Mouse (Mus musculus): Measurements from ENCODE around the gene P3h3.
"Not testable (repeated sequence)": the region's sequence is repeated elsewhere in the genome, so short reads cannot be mapped to it uniquely, and the experiment has no call there.

P3h3 gene

GRCm38 (mm10) chr6:124809052-124809774 is 48.3 kb downstream of the P3h3 start:
- peak; percentile 87 for DNase-seq (ENCODE audit: low read depth)

- peak; percentile 86 for DNase-seq (ENCODE audit: low read depth)
Measured at GRCm38 (mm10) chr6:124808358-124809012, 49.1 kb downstream of the P3h3 start, which contains the start of gene Spsb2. Gene Spsb2, plus strand, starts transcription at chr6:124808661.

- no peak for DNase-seq (ENCODE audit: low read depth)
Measured at GRCm38 (mm10) chr6:124807986-124808357, 49.6 kb downstream of the P3h3 start.

GRCm38 (mm10) chr6:124807366-124807765 is 50.2 kb downstream of the P3h3 start:
- DNase-seq (ENCODE audit: low read depth), result no peak

GRCm38 (mm10) chr6:124806446-124807140 is 51.0 kb downstream of the P3h3 start:
- no peak for DNase-seq (ENCODE audit: low read depth)

GRCm38 (mm10) chr6:124805341-124806321 is 51.9 kb downstream of the P3h3 start:
- peak; percentile 98 for DNase-seq (ENCODE audit: low read depth)

GRCm38 (mm10) chr6:124804341-124804740 is 53.2 kb downstream of the P3h3 start:
- DNase-seq (ENCODE audit: low read depth), result peak; percentile 56

- not testable (repeated sequence) for DNase-seq (ENCODE audit: low read depth)
Measured at GRCm38 (mm10) chr6:124803691-124804090, 53.9 kb downstream of the P3h3 start.

GRCm38 (mm10) chr6:124803061-124803460 is 54.5 kb downstream of the P3h3 start:
- no peak for DNase-seq (ENCODE audit: low read depth)

GRCm38 (mm10) chr6:124802400-124802799 is 55.2 kb downstream of the P3h3 start:
- not testable (repeated sequence) for DNase-seq (ENCODE audit: low read depth)

- peak; percentile 68 for DNase-seq (ENCODE audit: low read depth)
Measured at GRCm38 (mm10) chr6:124796200-124796599, 61.4 kb downstream of the P3h3 start.

GRCm38 (mm10) chr6:124795781-124796180 is 61.8 kb downstream of the P3h3 start:
- no peak for DNase-seq (ENCODE audit: low read depth)

- no peak for DNase-seq (ENCODE audit: low read depth)
Measured at GRCm38 (mm10) chr6:124791911-124792310, 65.6 kb downstream of the P3h3 start.

Data from 416B (cell line).